Mouse (Mus musculus): ENCODE measurements around the gene Cdrt4. TPM values are rescaled to one million over a fixed set of nuclear protein-coding genes. Genes with fewer than 3 reads are reported as not detected.

The Cdrt4 gene
- total RNA-seq (2021) (not detected), polyA plus RNA-seq (2012; rRNA removed) (0.16 TPM in 1 of 2 replicates, not detected in the other)
- long read RNA-seq = 0 reads

- no peak for DNase-seq
These were observed at the start of gene Cdrt4 for GRCm38 (mm10) chr11:62951012-62951411. TSS of gene Cdrt4 (plus strand) at chr11:62951193.

- DNase-seq = peak; percentile 58
These were observed 49.2 kb upstream of the Cdrt4 start for GRCm38 (mm10) chr11:62901699-62902323.

- no peak for DNase-seq
These were observed 47.0 kb upstream of the Cdrt4 start for GRCm38 (mm10) chr11:62903871-62904495.

- no peak for DNase-seq
These were observed 41.2 kb upstream of the Cdrt4 start for GRCm38 (mm10) chr11:62909720-62910306.

- no peak for DNase-seq
These were observed 39.6 kb upstream of the Cdrt4 start for GRCm38 (mm10) chr11:62911362-62911761.

GRCm38 (mm10) chr11:62913141-62913540 is 37.9 kb upstream of the Cdrt4 start:
- DNase-seq = no peak

- DNase-seq = peak; percentile 43
These were observed 36.5 kb upstream of the Cdrt4 start for GRCm38 (mm10) chr11:62914532-62914931.

GRCm38 (mm10) chr11:62915486-62915885 is 35.5 kb upstream of the Cdrt4 start:
- DNase-seq = no peak

GRCm38 (mm10) chr11:62916765-62917164 is 34.2 kb upstream of the Cdrt4 start:
- no peak for DNase-seq

GRCm38 (mm10) chr11:62919946-62920742 is 30.8 kb upstream of the Cdrt4 start:
- DNase-seq = no peak

GRCm38 (mm10) chr11:62920743-62921050 is 30.3 kb upstream of the Cdrt4 start:
- no peak for DNase-seq

- peak; percentile 91 for DNase-seq
These were observed 29.7 kb upstream of the Cdrt4 start for GRCm38 (mm10) chr11:62921052-62921977.

- DNase-seq = no peak
These were observed 26.8 kb upstream of the Cdrt4 start for GRCm38 (mm10) chr11:62924091-62924761.

- peak; percentile 57 for DNase-seq
These were observed 21.2 kb upstream of the Cdrt4 start for GRCm38 (mm10) chr11:62929799-62930198.

- DNase-seq = no peak
These were observed 20.4 kb upstream of the Cdrt4 start for GRCm38 (mm10) chr11:62930574-62930973.

- no peak for DNase-seq
These were observed 19.9 kb upstream of the Cdrt4 start for GRCm38 (mm10) chr11:62931141-62931540.

- no peak for DNase-seq
These were observed 17.9 kb upstream of the Cdrt4 start for GRCm38 (mm10) chr11:62933099-62933498.

- DNase-seq = peak; percentile 48
These were observed 16.0 kb upstream of the Cdrt4 start for GRCm38 (mm10) chr11:62934795-62935514.

- no peak for DNase-seq
These were observed 13.0 kb upstream of the Cdrt4 start for GRCm38 (mm10) chr11:62937986-62938385.

GRCm38 (mm10) chr11:62938921-62939320 is 12.1 kb upstream of the Cdrt4 start:
- DNase-seq = no peak
